Mouse (Mus musculus): Measurements from ENCODE around the gene Prickle4.
A peak's percentile ranks its signal among the peaks of the same experiment; 100 is the strongest.

Gene Prickle4

GRCm38 (mm10) chr17:47706196-47706595, 11.7 kb upstream of the Prickle4 start:
- DNase-seq (ENCODE audit: low spot score), result no peak

- DNase-seq (ENCODE audit: low spot score), result no peak
Observed at GRCm38 (mm10) chr17:47704692-47705091, 10.2 kb upstream of the Prickle4 start.

- no peak for DNase-seq (ENCODE audit: low spot score)
Observed at GRCm38 (mm10) chr17:47703556-47703955, 9.0 kb upstream of the Prickle4 start.

- DNase-seq (ENCODE audit: low spot score), result no peak
Observed at GRCm38 (mm10) chr17:47702548-47703345, 8.2 kb upstream of the Prickle4 start.

- DNase-seq (ENCODE audit: low spot score), result no peak
Observed at GRCm38 (mm10) chr17:47701793-47702192, 7.3 kb upstream of the Prickle4 start.

GRCm38 (mm10) chr17:47699055-47699454, 4.5 kb upstream of the Prickle4 start:
- no peak for DNase-seq (ENCODE audit: low spot score)

- no peak for DNase-seq (ENCODE audit: low spot score)
Observed at GRCm38 (mm10) chr17:47698156-47698555, 3.6 kb upstream of the Prickle4 start.

GRCm38 (mm10) chr17:47695337-47695710, 788 bp upstream of the Prickle4 start:
- no peak for DNase-seq (ENCODE audit: low spot score)

GRCm38 (mm10) chr17:47694442-47694502, 264 bp downstream of the Prickle4 start, which contains the start of gene Gm21981:
Gene Gm21981, minus strand, starts transcription at chr17:47694455.
- DNase-seq (ENCODE audit: low spot score), result no peak

- no peak for DNase-seq (ENCODE audit: low spot score)
Observed at GRCm38 (mm10) chr17:47693671-47694441, 680 bp downstream of the Prickle4 start.

GRCm38 (mm10) chr17:47691650-47692049, 2.9 kb downstream of the Prickle4 start:
- no peak for DNase-seq (ENCODE audit: low spot score)

GRCm38 (mm10) chr17:47689894-47690293, 4.6 kb downstream of the Prickle4 start:
- no peak for DNase-seq (ENCODE audit: low spot score)

GRCm38 (mm10) chr17:47688608-47689575, 5.6 kb downstream of the Prickle4 start, which contains the start of gene Frs3:
Gene Frs3, plus strand, starts transcription at chr17:47689030.
- no peak for DNase-seq (ENCODE audit: low spot score)

- no peak for DNase-seq (ENCODE audit: low spot score)
Observed at GRCm38 (mm10) chr17:47688344-47688607, 6.3 kb downstream of the Prickle4 start, which contains the start of gene Tomm6. Gene Tomm6, minus strand, starts transcription at chr17:47688386.

- DNase-seq (ENCODE audit: low spot score), result peak; percentile 80
Observed at GRCm38 (mm10) chr17:47687409-47688343, 6.9 kb downstream of the Prickle4 start.

- no peak for DNase-seq (ENCODE audit: low spot score)
Observed at GRCm38 (mm10) chr17:47682836-47683235, 11.7 kb downstream of the Prickle4 start.

GRCm38 (mm10) chr17:47678702-47679101, 15.8 kb downstream of the Prickle4 start:
- no peak for DNase-seq (ENCODE audit: low spot score)

GRCm38 (mm10) chr17:47678238-47678637, 16.3 kb downstream of the Prickle4 start:
- no peak for DNase-seq (ENCODE audit: low spot score)

- peak; percentile 70 for DNase-seq (ENCODE audit: low spot score)
Observed at GRCm38 (mm10) chr17:47676581-47676980, 18.0 kb downstream of the Prickle4 start.

GRCm38 (mm10) chr17:47672311-47673111, 22.0 kb downstream of the Prickle4 start:
- DNase-seq (ENCODE audit: low spot score), result no peak

- DNase-seq (ENCODE audit: low spot score), result no peak
Observed at GRCm38 (mm10) chr17:47671988-47672310, 22.6 kb downstream of the Prickle4 start.
